Mouse (Mus musculus) bone marrow, adult 2 months (tissue): ENCODE results near the gene Cenpf.

Source experiments
- CTCF ChIP-seq: fragments of 200-500 bp; IDR thresholded peaks from 2 replicates; pipeline ENCODE4 v1.5.1; 2011; ENCODE audit warnings: low read length, control low read depth; ENCODE audit not compliant: control insufficient read depth, insufficient read depth
- POLR2A ChIP-seq: fragments of 200-500 bp; IDR thresholded peaks from 2 replicates; pipeline ENCODE4 v1.6.1; 2011; ENCODE audit warnings: low read depth, mild to moderate bottlenecking, control low read depth, low read length, borderline replicate concordance; ENCODE audit not compliant: control insufficient read depth

DNA sequence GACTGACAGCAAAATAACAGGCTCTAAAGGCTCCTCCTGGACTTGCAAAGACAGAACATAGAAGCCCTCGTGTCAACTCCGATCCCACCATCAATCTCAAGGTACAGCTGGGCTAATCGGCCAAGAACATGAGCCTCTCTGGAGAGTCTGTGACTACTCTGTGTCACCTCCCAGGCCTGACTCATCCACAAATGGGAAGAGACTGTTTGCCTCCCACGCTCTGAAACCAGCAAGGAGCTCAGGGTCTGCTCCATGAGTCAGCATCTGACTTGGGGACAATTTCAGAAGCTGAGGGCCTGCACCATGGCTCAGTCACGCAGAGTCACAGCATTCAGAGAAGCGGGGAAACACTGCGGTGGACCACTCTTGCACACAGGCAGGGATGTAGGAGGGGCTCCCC is 72.6 kb downstream of the Cenpf start:
- no peak for TF ChIP-seq CTCF
- TF ChIP-seq POLR2A = no peak
